Mouse (Mus musculus) fat pad, adult 2 months (tissue): ENCODE measurements around the gene Kcnip2.
A peak's percentile ranks its signal among the peaks of the same experiment; 100 is the strongest.

Experiments used
- DNase-seq: peaks from one replicate; pipeline ENCODE4 v3.0.0-alpha.2; 2011; ENCODE audit warnings: low read depth, low spot score; ENCODE audit errors: extremely low read depth

Kcnip2 gene

GRCm38 (mm10) chr19:45815831-45816405, at the start of gene Kcnip2:
TSS of gene Kcnip2 (minus strand) at chr19:45816061.
- no peak for DNase-seq

- no peak for DNase-seq
Measured at GRCm38 (mm10) chr19:45855284-45855920, 39.5 kb upstream of the Kcnip2 start.

DNA sequence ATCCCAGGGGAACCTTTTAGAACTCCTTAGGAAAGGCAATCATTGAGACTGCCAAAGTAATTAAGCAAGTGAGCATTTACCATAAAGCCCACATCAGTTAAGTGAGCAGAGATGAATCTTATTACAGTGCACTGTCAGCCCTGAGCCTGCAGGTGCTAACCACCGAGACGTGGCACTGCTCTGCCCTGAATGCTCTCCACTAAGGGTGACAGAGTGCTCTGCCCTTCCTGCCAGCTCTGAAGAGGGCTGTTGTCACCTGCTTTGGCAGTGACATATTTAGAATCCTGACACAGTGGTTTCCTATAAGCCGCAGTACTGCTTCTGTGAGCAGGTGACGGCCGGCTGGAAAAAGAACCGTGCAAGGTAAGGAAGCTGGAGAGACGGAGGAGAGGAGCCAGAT, 38.7 kb upstream of the Kcnip2 start:
- no peak for DNase-seq

GRCm38 (mm10) chr19:45847733-45848093, 31.9 kb upstream of the Kcnip2 start:
- no peak for DNase-seq

DNA sequence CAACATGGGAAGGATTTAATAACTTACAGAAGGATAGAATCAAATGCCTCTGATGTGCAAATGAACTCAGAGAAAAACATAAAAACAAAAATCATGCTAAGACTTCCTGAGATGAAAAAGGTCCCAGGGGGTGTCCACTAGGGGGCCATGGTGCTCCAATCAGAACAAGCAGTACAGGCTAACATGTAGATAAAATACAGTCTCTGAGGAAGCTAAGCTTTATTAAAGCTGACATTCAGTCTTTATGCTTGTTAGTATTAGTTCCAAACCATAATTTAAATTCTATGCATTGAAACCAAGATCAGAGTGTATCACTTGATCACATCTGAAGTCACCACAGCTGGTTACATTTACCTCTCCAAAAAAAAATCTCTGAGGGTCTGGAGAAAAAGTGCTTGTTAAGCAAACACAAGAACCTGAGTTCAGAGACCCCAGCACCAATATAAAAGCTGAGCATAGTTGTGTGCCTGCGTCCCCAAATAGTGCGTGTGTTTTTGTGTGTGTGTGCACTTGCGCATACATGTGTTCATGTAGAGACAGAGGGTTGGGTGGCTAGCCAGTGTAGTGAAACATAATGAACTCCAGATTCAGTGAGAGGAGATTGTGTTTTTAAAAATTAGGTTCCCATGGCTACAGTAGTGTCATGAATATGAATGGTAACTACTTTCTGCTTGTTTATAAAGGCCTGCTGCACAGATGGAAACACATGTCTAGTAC, 31.3 kb upstream of the Kcnip2 start:
- DNase-seq: no peak

DNA sequence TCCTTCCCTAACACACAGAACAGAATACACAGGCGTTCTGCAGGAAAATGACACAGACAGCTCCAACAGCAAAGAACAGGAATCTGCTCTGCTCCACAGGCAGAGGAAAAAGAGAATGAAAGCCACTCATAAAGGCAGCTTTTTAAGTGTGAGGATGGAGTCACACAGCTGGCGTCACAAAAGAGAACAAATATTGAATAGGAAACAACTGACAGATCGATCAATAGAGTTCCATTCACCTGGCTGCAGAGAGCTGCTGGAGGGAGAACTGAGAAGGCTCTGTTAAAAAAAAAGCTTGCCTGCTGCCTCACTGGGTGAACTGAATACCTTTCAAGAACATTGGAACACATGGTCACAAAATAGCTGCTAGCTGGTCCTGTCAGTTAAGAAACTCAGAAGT, 28.3 kb upstream of the Kcnip2 start:
- no peak for DNase-seq

- DNase-seq: no peak
Measured at GRCm38 (mm10) chr19:45843424-45843823, 27.6 kb upstream of the Kcnip2 start.

DNA sequence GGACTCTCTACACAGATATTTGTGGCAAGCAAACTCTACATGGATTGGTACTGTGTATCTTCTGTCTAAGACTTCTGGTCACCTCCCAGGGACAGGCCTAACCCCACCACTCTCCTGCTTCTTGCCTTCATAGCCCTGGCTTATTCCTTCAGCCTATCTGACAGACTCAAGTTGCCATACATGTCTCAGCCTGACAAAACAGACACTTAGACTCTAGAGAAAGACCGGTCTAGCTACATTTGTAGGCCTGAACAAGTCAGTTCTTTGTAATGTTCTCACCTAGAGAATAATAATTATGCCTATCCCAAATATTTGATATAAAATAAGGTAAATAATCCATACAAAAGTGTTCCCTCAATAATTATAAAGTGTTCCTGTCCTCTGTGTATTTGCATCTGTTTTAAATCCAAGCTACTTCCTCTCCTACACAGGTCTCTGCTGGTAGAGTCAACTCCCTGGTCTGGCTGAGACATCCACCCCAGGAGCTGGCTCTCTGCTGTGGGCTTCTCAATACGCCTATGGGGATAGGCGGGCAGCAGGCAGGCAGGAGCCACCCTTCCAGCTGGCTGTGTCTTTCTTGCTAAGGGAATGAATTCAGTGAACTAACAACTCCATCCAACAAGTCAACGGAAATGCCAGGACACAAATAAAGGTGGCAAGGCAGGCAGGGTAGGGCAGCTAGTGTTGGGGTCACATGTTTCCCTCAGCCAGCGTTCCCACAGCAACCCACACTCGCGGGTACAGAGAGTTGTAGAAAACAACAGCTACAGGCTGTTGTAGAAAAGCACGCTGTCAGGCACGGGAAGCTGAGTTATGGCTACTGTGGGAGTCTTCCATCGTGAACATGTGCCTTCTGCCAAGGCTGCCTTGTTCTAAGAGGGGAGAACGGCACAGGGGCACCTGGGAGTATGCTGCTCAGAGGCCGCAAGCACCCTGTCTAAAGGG, 21.5 kb upstream of the Kcnip2 start:
- DNase-seq: peak; percentile 76

DNA sequence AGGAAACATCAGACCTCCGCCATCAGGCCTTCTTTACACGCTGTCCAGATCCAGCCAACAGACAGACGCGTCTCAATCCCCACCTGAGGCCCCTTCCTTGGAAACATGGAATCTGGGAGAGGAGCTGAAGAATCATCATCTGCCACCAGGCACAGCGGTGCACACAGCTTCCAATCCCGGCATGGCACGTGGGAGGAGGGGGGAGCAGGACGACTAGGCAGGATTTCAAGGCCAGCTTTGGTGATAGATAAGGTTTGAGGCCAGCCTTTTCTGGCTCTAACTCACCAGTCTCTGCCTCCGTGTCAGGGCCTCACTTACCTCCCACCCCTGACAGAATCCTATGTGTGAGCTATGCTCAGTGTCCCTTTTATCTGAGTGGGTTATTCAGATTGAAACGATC, 19.6 kb upstream of the Kcnip2 start:
- DNase-seq: no peak

DNA sequence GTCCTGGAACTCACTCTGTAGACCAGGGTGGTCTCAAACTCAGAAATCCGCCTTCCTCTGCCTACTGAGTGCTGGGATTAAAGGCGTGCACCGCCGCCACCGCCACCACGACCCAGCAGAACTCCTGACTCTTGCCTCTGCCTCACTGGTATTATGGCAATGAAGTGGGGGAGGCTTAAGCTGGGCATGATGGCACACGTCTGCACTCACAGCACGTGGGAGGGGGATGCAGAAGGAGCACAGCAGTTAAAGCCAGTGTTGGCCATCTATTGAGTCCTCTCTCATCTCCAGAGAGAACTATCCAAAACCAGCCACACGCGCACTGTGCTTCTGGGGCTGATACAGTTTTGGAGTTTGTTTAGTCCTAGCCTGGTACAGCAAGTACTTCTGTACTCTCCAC, 17.8 kb upstream of the Kcnip2 start:
- DNase-seq: peak; percentile 58

DNA sequence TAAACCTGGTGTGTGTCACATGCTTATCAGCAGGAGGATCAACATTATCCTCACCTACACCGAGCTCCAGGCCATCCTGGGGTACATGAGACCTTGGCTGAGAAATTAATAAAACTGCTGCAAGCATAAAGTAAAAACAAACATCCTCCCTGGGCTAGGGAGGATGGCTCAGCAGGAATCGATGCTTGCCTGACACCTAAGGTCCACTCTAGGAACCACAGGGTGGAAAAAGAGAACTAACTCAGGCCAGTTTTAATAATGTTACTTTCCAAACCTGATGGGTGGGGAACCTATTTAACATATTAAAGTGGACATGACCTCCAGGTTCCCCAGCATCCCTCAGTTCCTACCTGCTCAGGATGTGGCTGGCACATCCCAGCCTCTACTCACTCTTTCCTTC, 14.8 kb upstream of the Kcnip2 start:
- DNase-seq: no peak

DNA sequence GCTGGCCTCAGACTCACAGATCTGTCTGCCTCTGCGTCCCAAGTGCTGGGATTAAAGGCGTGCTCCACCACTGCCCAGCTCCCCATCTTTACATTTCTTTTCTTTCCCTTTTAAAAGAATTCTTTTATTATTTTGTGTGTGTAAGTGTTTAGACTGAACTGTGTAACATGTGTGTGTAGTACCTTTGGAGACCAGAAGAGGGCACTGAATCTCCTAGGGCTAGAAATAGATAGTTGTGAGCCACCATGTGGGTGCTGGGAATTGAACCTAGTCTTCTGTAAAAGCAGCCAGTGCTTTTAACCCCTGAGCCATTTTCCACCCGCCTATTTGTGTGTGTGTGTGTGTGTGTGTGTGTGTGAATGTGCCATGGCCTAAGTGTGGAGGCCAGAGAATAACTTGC, 11.9 kb upstream of the Kcnip2 start:
- DNase-seq: no peak

DNA sequence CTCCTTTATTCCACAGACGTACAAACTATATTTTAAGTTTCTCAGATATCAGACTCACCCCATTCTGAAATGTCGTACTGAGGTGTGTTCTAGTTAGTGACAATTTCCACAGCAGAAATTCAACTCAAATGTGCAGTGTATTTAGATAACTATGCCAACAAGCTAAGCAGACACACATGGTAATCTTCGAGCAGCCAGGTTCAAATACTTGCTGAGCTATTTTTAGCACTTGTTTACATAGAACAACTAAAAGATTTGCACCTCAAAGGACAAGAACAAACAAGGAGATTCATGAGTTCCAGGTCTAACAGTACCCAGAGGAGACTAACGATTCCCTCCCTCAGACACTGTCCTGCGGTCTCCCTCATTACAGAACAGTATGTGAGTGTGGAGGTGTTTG, 11.3 kb upstream of the Kcnip2 start:
- no peak for DNase-seq

DNA sequence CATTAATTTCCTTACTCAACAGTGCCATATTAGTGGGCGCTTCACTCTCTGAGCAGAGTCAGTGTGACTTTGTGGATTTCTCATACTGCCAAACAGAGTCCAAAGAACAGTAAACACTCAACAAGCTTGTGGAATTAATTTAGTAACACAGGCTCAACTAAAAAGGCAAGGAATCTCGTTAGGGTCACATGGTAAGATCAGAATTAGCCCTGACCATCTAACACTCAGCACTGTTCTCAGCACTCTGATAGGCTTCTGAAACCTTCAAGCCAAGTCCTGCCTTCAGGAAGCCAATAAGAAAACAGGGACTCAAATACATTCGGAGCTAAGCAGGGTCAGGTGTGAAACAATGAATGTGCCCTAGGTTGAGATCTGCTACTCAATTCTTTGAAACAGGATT, 10.3 kb upstream of the Kcnip2 start:
- no peak for DNase-seq

- DNase-seq: no peak
Measured at GRCm38 (mm10) chr19:45821832-45822231, 6.0 kb upstream of the Kcnip2 start.

DNA sequence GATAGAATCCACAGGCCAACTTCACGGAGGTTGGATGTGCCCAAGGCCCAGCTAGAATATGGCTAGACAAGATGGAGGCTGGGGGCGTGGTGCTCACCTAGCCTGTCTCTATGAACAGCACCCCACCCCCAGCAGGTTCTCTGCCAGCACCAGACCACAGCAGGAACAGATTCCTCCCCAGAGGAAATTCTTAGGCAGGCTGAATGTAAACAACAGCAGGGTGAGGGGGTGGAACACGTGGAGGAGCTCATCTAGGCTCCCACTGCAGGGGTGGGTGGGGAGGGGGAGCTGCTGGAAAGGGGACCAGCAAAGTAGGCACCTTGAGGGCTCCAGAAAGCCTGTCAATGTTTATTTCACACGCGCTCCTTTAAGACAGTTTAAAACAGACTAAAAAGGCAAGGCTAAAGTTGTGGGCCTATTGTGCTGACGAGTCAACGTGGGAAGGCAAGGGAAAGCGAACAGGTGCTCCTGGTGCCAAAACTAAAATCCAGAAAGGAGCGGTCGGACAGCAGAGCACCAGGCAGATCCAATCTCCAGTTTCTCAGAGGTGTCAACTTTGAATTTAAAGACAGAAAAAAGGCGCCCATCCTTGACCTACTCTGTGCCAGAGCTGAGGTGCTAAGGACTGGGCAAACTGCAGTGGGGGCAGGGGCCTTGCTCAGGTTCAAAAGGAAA, 2.1 kb upstream of the Kcnip2 start:
- DNase-seq: no peak

- DNase-seq: no peak
Measured at GRCm38 (mm10) chr19:45816727-45817126, 866 bp upstream of the Kcnip2 start.

GRCm38 (mm10) chr19:45815170-45815569, 691 bp downstream of the Kcnip2 start:
- no peak for DNase-seq

GRCm38 (mm10) chr19:45813801-45814200, 2.1 kb downstream of the Kcnip2 start:
- no peak for DNase-seq

DNA sequence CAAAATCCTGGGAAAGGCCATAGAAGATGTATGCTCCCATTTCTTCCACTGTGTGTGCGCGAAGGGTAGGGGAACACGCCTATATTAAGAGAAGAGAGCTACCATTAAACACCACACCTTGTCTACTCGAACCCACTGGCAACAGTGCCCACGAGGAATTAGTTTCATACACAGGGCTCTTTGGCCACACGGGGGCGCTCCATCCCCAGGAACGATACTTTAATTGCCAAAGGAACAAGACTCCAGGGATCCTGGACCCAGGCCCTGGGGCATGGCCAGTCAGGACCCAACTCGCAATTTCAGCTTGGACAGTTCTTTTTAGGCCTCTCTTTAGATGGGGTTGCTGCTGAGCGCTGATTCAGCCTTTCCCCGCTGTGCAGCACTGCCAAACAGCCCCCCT, 2.6 kb downstream of the Kcnip2 start:
- no peak for DNase-seq

DNA sequence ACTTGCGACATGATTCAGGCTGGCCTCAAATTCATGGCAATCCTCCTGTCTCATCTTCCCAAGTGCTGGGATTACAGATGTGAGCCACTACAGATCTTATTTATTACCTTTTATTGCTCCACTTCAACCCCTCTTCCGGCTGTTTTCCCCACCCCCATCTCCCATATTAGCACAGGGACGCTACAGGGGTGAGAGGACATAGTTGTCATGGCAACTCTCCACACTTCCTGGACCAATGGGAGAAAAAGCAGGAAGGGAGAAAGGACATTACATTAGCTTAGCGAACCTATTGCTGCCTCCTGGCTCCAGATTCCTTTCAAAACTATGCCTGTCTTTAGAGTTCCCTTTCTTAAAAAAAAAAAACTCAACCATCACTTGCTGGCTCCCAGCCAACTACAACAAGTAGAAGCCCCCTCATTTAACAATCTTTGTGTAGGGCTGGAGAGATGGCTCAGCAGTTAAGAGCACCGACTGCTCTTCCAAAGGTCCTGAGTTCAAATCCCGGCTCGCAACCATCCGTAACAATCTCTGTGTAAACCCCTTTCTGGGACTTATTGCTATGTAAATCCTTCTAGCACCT, 3.1 kb downstream of the Kcnip2 start:
- DNase-seq: no peak
